Mouse (Mus musculus): ENCODE data around the gene Trim41.

Trim41 gene

DNA sequence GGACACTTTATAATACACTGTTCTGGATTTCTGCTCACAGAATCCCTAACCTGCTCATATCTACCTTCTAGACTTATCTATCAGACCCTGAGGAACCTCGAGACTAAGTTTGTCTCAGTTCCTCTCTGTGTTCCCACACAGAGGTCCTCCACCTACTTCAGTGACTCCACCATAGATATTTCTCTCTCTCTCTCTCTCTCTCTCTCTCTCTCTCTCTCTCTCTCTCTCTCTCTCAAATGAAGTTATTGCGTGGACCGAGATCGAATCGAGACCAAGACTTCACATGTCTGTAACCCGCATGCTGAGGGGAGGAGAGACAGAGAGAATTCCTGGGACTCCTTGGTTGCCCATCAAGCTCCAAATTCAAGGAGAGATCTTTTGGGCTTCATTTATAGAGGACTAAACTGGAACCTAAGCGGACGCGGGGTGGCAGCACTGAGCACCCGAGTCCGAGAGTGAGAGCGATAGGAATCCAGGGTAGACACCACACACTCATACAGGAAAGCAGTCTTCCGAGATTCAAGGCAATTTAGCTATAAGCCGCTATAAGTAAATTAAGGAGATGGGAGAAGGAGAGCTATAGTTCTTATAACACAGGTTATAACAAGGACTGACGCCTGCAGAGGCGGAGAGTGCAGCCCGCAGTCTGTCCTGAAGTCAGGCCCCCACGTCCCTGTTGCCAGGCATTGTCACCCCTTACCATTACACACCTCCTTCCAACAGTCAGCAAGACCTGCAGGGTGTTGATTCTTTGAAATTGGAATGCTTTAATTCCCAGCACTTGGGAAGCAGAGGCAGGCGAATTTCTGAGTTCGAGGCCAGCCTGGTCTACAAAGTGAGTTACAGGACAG is 27.0 kb downstream of the Trim41 start:
- DNase-seq (ENCODE audit: low spot score) = peak; percentile 91

DNA sequence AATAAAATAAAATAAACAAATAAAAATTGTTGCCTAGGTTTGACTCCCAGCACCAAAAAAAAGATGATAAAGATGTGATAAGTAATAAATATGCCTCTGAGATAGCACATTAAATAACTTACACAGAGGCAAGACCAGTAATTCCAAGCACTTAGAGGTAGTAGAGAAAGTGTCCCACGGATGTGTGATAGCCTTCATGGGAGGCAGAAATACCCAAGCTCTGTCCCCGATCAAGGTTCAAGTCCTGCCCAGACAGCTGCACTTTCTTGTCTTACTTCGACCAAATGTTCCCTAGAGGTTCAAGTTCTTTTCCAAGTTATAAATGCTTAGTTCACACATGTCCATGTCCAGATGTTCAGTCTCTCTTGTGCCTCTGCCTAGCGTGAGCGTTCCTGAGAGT is 27.9 kb downstream of the Trim41 start:
- no peak for DNase-seq (ENCODE audit: low spot score)

DNA sequence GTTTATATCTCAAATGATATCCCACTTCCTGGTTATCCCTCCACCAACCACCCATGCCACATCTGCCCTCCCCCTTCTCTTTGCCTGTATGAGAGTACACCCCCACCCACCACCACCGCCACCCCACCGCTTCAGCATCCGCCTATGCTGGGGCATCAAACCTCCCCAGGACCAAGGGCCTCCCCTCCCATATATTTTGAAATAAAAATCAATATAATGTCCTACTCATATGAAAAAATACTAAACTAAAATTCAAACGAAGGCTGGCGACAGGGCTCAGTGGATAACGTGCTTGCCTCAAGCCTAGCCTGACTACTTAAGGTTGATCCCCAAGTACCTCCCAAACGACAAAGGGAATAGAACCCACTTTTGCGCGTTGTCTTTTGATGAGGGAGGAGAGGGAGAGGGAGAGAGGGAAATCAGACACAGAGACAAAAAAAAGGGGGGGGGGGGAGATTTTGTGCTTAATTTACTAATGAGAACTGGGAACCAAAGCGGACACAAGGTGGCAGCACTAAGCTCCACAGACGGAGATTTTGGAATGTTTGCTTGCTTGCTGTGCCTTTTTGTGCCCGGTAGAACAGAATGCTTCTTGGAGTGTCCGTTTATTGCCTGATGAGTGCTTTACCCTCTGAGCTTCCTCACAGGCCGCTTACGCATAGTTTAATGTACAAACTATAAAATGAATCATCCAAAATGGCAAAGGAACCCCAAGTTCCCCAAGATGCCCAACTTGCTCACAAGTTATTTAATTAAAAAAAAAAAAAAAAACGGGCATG is 28.7 kb downstream of the Trim41 start:
- DNase-seq (ENCODE audit: low spot score) = peak; percentile 88

DNA sequence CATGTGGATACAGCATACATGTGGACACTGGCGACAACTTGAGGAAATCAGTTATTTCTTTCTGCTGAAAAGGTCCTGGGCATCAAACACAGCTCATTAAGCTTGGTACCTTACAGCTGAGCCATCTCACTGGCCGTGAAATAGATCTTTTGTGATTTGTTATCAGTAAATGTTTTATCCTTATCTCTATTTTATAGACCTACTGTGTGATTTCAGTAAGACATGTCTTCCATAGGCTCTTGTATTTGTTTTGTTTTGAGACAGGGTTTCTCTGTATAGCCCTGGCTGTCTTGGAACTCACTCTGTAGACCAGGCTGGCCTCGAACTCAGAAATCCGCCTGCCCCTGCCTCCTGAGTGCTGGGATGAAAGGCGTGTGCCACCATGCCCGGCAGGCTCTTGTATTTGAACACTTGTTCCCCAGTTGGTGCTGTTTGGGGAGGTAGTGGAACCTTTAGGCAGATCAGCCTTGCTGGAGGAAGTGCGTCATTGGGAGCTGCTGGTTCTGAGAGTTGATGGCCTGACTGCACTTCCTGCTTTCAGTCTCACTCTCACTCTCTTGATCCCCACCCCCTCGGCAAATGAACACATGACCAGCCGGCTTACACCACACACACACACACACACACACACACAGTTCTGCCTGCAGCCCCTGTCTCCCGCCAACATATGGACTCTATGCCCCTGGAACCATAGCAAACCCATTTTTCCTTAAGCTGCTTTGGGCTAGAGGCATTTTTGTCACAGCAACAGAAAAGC is 29.5 kb downstream of the Trim41 start:
- peak; percentile 60 for DNase-seq (ENCODE audit: low spot score)

DNA sequence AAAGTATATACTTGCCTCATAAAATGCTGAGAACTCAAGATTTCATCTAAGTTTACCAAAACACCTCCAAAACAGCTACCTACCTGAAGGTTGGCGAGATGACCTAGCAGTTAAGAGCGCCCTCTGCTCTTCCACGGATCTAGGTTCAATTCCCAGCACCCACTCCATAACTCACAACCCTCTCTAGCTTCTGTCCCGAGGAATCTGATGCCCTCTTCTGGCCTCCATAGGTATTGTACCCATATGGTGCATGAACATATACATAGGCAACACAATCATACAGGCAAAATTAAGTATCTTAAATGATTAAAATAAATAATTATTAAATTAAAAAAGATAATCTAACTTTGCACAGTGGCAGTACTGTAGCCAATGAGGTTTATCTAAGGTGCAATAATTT is 34.9 kb downstream of the Trim41 start:
- no peak for DNase-seq (ENCODE audit: low spot score)

DNA sequence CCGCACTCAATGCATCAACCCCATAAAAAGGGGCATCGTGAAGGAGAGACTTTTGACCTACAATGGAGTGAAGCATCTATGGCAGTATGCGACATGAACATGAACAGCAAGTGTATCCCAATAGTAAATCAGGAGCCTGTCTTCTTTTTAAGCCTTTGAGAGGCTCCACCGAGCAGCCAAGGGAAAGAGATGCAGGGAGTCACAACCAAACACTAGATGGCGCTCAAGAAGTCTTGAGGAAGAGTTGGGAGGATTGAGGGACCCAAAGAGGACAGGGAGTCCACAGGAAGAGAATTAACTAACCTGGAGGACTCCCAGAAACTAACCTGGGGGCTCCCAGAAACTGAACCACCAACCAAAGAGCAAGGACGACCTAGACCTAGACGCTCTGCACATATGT is 37.7 kb downstream of the Trim41 start:
- peak; percentile 45 for DNase-seq (ENCODE audit: low spot score)

DNA sequence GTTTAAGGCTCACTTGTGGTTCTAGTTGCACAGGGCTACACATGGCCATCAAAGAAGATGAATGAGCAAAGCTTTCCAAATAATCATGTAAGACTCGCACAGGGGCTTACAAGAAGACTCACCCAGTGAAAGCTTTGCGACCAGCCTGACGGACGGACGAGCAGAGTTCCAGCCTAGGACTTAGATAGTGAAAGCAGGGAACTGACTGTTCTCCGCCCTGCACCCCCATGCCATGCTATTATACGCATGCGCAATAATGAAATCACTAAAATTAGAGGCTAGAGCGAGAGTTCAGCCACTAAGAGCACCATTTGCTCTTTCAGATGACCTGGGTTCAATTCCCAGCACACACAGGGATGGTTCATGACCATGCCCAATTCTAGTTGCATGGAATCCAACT is 39.9 kb downstream of the Trim41 start:
- no peak for DNase-seq (ENCODE audit: low spot score)

DNA sequence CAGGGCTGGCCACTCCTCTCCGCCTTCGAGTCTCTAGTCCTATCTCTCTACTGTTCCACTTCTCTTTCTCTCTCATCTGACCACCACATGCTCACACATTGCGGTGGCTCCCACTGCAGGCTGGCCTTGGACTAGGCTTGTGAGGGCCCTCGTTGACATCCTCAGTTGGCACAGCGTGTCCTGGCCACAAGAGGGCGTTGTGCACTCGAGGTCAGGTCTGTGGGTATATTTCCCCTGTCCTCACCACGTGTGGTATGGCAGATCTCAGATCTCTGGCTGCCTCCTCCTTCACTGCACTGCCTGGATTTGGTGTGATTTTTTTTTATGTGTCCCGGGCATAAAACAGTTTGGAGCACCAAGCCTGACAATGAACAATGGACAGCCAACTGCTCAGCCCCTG is 40.5 kb downstream of the Trim41 start:
- DNase-seq (ENCODE audit: low spot score) = no peak

DNA sequence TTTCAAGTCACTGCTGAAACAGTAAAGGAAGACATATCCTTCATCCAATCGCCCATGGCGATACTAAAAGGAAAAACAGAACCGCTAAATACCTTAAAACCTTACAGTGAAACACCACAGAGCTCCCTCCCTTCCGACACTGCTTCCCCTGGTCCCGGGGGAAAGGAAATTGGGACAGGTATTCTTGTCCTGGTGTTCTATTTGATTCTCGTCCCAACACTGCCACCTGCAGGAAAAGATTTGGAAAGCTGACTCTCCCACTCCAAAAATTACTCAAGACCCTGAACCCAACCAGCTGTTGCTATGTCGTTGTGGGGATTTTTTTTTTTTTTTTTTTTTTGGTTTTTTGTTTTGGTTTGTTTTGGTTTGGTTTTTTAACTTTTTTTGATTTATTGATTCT is 41.7 kb downstream of the Trim41 start:
- peak; percentile 66 for DNase-seq (ENCODE audit: low spot score)

DNA sequence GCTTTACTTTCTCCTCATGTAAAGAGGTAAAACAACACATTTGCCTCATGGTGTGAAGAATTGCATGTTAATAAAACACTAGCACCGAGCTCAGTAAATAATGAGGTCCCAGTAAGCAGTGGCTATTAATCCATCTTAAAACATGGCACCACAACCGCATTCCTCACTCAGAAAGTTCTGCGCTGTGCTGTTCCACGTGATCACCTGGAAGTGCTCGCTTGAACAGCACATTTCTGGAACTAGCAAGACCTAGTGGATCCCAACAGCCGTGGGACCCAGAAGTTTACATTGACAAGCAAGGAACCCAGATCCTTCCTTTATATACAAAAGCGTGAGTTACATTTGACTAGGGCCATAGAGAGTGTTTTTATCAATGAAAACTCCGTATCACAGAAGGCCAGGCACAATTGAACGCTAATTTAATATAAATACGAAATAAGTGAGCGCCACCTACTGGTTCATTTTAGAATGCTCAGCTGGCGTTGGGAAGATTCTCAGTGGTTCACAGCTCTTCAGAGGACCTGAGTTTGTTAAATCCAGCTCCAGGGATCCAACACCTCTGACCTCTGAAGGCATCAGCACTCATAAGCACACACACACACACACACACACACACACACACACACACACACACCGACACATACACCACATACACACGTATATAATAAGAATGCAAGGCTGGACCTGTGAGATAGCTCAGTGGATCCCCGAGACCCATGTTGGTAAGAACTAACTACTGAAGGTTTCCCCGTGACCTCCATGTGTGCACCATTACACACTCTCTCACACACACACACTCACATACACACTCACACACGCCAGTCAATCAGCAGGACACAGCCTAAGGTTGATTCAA is 42.5 kb downstream of the Trim41 start:
- peak; percentile 66 for DNase-seq (ENCODE audit: low spot score)

DNA sequence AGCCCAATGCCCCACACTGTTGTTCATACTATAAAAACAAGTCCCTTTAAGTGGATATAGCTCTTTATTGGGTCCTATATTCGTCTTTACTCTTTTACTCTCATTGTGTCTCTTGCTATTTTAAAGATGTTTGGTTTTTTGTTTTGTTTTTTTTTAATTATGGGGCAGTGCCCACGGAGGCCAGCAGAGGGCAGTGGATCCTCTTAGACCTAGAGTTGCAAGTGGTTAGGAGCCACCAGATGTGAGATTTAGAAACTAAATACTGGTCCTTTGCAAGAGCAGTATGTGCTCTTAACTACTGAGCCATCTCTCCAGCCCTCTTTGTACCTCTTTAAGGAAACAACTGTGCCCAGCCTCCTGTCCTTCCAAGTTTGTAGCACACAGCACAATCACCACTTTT is 45.5 kb downstream of the Trim41 start:
- DNase-seq (ENCODE audit: low spot score) = no peak

DNA sequence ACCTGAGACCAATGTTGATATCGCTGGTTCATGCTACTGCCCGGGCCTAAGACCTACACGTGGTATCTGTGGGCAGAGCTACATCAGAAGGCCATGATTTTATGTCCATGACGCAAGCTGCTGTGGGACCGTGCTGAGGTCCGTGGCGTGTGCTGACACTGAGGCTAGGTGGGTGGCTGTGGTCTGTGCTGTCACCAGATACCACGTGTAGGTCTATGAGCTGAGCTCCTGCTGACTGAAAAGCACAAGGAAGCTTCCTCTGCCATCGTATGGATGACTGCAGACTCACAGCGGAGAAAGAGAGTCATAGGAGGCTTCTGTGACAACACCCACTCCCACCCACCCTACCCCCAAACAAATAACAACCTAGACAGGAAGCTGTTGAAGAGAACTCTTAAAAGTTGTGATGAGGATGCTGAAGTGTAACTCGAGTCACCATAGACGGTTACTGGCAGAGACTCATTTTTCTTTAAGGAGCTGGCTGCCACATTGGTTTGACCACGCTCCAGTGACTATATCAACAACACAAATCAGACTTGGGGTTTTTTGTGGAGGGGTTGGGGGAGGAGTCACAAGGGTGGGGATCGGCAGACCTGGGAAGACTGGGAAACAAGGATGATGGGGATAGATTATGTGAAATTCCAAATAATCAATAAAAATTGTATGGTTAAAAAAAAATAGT is 49.8 kb downstream of the Trim41 start:
- DNase-seq (ENCODE audit: low spot score) = no peak

DNA sequence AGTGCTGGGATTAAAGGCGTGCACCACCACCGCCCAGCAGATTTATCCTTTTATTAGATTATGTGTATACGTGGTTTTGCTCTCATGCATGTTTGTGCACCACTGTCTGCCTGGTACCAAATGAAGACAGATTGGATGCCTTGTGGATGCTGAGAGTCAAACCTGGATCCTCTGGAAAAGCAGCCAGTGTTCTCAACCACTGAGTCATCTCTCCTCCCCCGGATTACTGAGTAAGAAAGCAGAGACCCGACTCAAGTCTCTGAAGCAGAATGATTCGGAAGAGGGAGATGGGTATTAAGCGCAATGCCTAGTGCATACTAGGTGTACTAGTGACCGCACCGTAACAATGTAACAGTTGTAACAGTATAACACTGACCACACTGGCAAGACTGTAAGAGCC is 53.0 kb downstream of the Trim41 start:
- DNase-seq (ENCODE audit: low spot score) = no peak

DNA sequence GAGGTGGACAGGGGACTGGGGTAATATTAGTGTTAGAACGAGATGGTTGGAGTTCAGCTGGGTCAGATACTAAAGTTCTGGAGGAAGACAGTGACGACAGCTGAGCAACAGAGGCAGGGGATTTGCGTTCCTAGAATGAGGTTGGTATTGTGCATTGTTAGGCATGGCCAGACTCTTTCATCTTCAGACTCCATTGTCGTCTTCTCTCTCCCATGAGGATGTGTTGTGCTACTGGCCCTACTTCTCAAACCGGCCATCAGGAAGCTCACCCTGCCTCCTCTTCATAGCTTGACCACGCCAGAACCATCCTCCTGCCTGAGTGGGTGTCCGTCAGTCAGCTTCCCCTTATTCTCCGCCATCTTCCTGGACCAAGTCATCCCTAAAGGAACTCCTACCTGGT is 58.1 kb downstream of the Trim41 start:
- DNase-seq (ENCODE audit: low spot score) = no peak

Measured in layer of hippocampus, adult 11-12 months (tissue).